Mouse (Mus musculus) induced T-regulatory cell, adult 2 months (primary cell): Measurements from ENCODE around the gene Tbcd.

Experiments
- DNase-seq: peaks from one replicate; pipeline ENCODE4 v3.0.0-alpha.2; 2012; ENCODE audit warnings: low read depth

Gene Tbcd

DNA sequence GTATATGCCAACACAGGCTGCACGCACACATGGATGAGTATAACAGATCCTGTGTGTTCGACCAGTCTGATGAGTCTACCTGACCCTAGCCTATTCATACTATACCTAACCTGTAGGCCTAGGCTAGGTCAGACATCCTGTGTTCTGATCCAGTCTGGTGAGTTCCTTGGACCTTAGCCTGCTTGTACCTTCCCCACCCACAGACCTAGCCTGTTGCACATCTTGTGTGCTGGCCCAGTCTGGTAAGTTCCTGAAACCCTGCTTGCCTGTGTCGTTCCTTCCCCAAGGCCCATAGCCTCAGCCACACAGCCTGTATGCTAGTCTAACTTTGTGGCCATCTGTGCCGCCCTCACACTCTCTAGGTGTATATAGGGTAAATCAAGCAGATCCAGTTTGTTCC is 112.5 kb downstream of the Tbcd start:
- DNase-seq = no peak

DNA sequence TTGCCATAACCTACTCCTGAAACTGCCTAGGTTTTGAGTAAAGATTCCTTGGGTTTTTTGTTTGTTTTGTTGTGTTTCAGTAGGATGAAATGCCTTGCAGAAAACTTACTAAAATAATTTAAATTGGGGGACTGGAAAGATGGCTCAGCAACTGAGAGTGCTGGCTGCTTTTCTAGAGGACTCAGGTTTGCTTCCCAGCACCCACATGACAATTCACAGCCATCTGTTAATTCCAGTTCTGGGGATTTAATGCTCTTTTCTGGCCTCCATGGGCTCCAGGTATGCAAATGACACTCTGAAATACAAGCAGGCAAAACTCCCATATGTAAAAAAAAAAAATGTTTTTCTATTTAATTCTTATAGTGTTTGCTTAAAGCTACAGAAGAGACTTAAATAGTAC is 130.1 kb downstream of the Tbcd start:
- DNase-seq = no peak

DNA sequence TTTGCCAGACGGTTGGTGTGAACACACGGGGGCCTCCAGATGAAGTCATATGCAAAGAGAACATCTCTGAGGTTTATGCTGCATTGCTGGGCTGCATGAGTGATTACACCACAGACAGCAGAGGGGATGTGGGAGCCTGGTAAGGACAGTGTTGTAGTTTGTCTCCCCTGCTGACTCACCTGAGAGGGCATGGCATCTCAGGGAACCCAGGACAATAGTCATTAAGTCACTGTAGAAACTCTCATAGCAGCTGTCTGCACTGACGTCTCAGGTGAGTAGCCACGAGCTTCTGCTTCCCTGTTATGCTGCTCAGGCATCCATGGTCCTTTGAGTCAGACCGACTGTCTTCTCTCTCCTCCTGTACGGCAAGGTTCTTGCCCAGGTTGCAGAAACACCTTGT is 145.5 kb downstream of the Tbcd start:
- DNase-seq = no peak

DNA sequence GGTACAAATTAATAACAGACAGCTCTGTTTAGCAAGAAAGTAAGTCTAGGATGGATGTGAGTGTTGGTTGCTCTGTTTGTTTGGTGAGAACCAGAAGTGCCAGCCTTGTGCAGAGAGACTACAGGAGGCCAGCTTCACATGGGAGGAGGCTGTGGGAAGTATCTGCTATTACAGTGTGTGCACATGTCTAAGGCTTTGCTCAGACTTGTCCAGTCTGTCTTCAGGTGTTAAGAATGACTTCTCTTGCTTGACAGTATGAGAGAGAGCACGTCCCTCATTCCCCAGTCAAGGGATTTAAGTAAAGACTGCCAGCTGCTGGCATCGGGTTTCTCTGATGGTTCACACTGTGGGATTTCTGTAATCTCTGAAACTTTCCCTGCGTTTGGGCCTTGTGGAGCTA is 149.7 kb downstream of the Tbcd start:
- DNase-seq = no peak

DNA sequence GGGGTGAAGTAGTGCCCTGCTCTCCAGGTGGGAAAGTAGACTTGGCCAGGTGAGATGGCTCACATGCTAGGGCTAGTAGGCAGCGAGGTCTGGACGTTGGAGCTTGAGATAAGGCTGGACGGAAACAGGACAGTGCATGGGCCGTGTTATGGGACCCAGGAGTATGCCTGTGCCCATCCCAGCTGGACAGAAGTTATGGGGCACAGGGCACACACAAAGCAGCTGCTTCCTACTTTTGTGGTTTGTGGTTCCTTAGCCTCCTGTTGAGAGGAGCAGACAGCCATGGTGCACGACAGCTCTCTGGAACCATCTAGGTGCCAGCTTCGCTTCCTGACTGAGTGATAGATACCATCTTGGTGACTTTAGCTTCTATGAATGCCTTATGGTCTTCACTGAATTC is 153.9 kb downstream of the Tbcd start:
- DNase-seq = no peak

DNA sequence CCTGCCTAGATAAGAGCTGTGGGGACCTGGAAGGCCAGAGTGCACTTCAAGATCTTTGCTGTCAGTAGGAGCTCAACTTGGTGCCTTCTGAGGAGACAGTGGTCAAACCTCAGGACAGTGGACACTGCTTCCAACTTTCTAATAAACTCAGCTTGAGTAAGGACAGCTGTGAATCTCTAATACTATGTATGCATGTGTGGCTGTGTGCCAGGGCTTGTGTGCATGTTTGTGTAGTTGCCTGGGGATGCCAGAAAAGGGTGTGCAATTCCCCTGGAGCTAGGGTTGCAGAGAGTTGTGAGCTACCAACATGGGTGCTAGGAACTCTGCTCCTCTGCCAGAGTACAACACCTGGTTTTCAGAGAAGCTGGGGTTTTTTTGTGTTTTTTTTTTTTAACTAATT is 159.2 kb downstream of the Tbcd start:
- DNase-seq = no peak

DNA sequence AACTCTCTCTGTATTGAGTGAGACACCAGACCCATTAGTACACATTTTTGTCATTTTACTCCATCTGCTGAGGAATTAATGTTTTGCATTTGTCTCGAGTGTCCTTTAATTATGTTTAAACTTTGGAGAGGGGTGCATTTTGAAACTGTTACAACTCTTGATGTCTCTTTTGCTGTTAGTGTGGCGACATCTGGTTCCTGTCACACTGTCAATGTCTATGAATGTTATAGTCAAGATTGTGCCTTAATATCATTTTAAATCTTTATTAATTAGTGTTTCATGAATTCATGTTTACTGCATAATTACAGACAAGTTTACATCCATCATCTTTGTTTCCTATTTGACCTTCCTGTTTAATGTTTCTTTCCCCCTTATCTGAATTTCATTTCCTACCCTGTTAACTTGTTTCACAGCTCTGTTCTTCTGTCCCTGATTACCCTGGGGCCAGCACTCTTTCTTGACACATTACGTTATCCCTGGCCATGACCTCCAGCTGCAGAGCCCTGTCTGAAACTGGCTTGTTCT is 164.3 kb downstream of the Tbcd start:
- no peak for DNase-seq

DNA sequence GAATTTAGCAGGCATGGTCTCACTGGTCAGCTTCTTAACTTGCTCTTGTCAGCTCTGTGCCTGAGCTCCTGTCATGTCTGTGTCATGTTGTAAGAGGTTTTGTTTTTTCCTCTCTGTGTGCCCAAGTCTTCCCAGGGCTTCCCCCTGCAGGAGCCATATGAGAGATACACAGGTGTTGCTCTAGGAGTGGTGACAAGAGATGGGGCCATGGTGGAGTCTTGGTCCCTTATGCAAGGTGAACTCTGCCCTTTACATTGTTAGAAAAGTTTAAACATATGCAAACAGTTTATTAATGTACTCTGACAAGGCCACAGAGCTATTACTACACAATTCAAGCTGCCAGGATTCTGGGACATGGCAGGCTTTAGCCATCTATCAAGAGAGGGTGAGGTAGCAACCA is 164.8 kb downstream of the Tbcd start:
- no peak for DNase-seq

DNA sequence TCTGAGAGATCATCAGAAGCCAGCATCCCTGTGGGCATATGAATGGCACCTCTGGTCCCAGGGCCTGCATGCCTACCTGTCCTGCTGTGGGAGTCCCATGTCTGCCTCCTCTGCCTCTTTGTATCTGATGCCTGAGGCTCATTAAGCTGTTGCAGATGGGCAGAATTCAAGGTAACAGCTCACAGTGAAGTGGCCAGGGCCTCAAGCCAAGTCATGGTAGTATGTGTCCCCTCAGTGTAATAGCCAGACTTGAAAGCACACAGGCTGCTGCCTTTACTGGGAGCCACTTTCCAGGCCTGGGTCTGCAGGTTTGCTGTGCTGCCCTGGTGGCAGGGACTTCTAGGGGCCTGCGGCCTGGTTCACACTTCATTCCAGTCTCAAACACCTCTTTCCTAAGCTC is 165.6 kb downstream of the Tbcd start:
- no peak for DNase-seq

DNA sequence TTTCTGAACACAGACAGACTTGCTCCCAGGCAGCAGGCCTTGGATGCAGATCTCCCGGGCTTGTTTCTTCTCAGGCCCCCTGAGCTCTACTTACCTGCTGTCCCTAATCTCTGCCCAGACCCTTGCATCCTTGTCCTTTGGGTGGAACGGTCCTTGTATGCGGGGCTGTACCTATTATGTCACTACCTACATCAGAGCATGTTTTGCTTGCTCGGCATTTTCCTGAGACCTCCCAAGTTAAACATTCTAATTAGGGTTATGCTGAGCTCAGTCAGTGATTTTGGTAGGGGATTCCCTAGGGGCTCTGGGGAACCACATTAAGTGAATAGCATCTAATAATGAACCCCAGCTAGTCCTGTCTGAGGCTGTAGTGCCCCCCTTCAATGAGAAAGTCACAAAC is 173.3 kb downstream of the Tbcd start:
- DNase-seq = no peak

DNA sequence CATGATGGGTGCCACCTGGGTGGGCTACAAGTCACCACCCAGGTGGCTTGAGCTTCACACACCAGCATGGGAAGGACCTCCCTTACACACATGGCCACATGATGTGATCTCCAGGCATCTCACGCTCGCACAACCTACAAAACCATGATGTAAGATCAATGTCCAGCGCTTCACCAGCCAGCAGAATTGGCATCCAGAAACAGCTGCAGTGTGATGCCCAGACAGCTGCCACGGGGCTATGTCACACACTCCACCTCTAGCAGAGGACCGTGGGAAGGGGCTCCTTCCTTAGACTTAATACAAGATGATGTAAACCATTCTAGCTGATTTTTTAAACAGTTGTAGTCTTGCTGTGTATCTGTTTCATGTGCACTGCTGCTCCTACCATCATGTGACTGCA is 175.8 kb downstream of the Tbcd start:
- DNase-seq = no peak

DNA sequence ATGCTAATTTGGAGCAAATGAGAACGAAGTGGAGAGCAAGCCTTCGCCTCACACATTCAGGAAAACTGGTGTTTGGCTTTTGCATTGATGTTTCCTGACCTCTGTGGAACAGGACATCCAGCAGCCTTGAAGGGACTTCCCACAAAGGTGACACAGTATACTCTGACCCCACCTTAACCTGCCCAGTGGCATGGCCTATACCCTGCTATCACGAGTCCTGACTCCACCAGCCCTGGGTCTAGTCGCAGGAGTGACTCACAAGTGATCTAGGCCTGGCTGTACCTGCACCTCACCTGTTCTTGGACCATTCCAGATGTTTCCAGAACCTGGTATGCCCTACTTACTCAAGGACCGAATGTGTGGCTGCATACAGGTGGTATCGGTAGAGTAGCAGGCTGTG is 177.8 kb downstream of the Tbcd start:
- no peak for DNase-seq

DNA sequence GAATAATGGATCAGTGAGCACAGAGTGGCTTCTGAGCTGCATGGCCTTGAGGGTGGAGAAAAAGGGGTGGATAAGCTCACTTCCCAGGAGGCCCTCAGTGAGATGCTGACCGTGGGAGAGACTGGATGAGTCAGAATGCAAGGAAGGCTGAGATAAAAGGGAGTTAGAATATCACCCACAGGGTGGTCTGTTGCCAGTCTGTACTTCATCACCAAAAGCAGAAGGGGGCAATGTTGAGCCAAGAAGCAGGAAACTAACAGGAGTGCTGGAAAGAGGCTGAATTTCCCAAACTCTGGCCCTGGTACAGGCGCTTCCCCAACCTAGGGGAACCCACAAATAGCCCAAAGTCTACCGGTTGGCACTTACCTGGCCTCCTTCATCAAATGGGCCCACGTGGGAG is 178.7 kb downstream of the Tbcd start:
- peak; percentile 20 for DNase-seq

DNA sequence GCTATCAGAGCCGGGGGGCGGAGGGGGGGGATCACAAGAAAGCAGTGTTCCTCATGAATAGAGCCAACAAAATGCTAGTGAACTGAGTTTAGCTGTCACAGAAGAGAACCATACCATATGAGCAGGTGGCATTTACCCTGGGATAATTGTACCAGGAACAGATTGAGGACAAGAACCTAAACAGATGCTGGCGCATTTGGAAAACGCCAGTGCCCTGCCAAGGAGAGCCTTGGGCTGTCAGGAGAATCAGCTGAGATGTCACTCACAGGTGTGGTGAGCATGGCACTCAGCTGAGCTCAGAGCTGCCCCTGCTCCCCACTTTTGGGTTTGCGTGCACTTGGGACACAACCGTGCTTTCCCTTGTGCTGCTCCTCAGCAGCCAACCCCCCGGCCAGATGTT is 179.7 kb downstream of the Tbcd start:
- DNase-seq = no peak

DNA sequence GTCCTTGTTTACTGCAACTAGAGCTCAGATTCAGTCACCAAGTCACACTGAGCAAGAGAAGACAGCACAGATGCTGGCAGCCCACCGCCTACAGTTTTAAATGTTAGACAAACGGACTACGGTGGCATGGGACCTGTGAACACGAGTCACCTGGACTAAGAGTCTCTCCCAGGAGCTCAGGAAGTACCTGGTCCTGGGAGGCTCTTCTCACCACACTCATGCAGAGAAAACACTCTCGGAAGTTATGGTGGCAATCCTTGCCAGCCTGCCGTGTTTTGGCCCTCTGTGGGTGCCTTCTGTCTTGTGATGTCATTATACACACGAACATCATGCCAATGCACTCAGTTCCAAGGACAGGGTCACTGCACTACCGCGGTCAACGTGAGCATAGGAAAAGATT is 184.9 kb downstream of the Tbcd start:
- no peak for DNase-seq

DNA sequence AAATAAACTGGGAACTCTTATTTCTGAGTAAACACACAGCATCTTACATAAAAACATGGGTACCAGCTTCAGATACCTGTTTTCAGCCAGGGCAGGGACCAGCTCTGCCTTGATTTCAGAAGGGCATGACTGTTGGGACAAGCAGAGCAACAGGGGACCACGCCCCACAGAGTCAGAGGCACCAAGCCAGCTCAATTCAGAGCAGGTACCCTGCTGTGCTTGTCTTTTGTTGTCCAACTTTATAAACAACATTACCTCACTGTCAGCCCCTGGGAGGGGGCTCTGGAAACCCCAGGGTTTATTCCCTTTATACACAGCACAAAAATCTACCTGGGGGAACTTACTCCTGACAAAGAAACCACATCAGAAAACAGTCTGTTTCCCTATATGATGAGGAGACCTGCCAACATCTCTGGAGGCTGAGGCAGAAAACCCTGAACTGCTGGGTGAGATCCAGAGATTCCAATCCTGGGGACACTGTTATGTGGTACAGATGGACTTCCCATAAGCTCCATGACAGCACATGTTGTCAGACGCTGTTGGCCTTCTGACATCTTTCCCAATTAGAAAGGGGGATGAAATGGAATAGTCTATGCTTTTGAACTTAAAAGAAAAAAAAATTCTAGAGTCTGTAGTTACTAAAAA is 189.9 kb downstream of the Tbcd start:
- no peak for DNase-seq

DNA sequence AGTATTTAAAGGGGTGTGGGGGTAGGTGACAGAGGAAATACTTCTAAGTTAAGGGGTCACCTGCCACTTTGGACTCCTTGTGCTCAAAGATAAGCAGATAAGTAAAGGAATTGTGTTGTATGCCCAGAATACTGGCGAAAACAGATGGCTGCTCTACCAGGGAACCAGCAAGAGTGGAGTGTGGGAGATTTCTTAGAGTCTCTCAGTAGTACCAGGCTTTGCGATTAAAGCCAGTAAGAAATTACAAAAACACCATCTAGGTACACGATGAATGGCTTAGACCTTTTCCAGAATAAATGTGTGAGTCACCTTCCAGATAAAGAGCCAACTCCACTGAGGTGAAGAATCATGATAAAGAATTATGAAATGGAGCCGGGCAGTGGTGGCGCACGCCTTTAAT is 193.6 kb downstream of the Tbcd start:
- DNase-seq = no peak

DNA sequence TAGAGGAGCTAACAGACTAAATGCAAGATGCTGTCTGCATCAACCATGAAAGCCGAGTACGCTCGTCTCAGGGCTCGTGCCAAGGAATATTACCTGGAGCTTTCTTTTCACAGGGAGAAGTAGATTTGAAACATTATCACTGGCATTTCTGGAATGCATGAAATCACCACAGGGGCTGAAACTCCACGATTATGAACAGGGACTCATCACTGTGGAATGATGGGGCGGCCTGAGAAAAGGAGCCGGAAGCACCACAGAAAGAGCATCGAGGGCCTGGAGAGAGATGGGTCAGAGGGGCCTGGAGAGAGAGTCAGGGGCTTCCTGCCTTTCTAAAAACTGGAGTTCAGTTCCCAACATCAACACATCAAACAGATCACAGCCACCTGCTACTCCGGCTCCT is 195.6 kb downstream of the Tbcd start:
- DNase-seq = no peak

DNA sequence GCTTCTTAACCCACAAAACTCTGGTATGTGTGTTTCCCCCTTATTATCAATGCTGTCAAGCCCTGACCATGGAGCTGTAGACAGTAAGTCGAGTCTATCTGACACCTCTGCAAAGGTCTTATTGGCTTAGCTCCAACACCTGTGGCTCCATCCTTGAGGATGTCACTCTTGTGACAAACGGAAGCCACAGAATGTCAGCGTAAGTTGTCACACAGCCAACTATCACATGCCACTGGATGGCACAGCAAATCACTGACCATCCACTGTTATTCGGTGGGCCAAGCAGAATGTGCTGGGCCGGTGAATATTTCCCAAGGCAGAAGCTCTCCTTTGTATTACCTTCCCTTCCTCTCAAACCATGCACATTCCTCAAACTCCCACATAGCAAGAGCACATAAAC is 196.4 kb downstream of the Tbcd start:
- DNase-seq = no peak

DNA sequence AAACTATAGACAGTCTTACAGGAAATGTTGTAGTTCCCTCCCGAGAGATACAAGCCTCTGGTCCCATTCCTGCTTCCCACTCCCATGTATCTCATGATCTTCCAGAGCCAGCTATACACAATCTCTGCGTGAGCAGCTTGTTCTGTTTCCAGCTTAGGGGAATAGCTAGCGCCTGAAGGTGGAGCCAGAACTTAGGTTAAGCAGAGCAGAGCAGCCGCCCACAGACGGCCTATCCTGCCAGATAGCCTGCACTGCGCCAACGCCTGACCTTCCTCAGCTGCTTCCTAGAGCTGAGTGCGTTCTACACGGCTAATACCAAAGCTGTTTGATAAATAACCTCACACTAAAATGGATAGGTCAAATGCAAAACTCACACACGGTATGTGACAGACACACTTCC is 198.2 kb downstream of the Tbcd start:
- DNase-seq = no peak

DNA sequence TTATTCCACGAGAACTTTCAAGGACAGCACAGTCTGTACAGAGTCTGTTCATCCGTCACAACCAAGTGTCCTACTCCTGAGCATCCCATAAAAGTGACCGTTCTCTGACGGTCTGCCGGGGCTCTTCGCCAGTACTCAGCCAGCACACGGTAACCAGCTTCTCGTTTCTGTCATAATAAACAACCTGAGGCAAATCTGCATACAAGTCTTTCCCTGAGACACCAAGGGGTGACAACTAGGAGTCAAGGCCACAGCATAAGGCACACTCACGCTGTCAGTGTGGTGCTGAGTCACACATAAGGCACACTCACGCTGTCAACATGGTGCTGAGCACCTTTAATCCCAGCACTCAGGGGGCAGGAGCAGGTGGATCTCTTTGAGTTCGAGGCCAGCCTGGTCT is 198.9 kb downstream of the Tbcd start:
- DNase-seq = no peak

DNA sequence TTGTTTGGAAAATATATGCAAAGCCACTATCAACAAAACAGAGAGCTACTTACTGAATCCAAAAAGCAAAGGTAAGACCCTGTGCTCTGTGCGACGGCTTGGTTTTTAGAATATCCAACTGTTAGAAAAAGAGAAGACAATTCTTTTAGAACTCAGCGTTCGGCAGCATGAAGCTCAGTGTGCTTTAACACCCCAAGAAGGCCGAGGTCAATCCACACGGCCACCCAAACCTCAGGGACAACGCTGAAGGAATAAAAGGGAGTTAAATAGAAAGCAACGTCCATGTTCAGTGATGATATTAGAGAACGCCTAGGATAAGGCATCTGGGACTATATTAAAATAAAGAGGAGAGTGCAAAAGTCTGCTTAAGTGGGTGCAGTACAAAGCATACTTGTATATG is 199.8 kb downstream of the Tbcd start:
- DNase-seq = no peak

DNA sequence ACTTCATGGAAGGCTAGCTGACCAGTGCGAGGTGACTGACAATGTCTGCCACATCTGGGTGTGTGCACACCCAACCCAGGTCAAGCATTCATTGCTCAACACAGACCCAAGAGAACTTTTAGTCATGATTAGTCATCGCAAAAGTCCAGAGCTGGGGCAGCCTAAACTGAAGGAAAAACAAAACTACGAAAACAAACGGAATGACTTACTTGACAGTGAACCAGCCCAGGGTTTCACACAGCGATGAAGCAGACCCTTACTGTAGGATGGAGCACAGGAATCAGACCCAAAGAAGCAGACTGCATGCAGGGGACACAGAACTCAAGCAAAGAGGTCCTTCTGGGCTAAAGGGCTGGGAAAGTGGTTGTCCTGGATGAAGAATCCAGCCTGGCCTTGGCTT is 200.2 kb downstream of the Tbcd start:
- DNase-seq = no peak

DNA sequence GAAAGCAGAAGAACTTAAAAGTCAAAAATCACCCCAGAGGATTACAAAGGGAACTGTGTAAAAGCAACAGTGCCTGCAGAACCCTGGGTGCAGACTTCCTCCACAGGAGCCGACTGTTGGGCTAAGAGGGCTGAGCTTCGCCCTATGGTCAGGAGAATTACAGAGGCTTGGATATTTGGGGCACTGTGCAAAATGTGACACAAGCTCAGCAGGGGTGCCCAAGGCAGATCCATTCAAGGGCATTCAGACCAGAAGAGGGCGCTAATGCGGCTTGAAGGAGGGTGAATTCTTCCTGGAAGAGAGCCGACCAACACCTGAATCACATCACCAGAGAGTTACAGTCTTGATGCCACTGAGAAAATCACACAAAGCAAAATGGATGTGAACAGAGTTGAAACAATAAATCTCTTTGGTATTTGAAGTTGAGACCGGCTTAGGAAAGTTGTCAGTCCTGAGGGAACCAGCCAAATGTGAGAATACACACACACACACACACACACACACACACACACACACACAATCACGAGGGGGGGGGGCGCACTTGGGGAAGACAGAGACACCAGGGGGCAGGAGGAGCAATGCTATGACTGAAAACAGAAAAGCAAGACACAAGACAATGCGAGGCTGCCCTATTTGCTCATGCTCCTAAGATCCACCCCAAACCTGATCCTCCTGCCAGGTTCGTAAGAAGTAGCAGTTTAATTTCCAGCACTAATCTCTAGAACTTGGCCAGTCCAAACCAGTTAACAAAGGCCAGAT is 201.0 kb downstream of the Tbcd start:
- peak; percentile 89 for DNase-seq
